Mouse (Mus musculus) megakaryocyte, adult 5-6 weeks (primary cell): ENCODE measurements around the gene Tbx2. TPM values are rescaled to one million over a fixed set of nuclear protein-coding genes. Genes with fewer than 3 reads are reported as not detected.

Experiments
- ATAC-seq: 2 replicates; pipeline ENCODE4 v1.8.0; 2016; ENCODE audit warnings: mild to moderate bottlenecking, inconsistent platforms; ENCODE audit not compliant: poor library complexity, severe bottlenecking
- total RNA-seq, 2 experiments: library from RNA; stranded (forward) in 1 of 2; stranded (reverse) in 1 of 2; fragments of 153-499, 151-499 nt in 1 of 2; fragments of 221-1000, 200-1000 nt in 1 of 2; gene quantifications; 2 replicates each; pipeline versions ENCODE4 v1.2.3 to v1.2.4; 2015 to 2017

The Tbx2 gene
- total RNA-seq, 2 experiments from 2014 or later, result 0.04 TPM; not detected in 1

GRCm38 (mm10) chr11:85886429-85886785 is 54.1 kb downstream of the Tbx2 start:
- no peak for ATAC-seq

- ATAC-seq, result no peak
These were observed 54.9 kb downstream of the Tbx2 start for GRCm38 (mm10) chr11:85887273-85887672.

GRCm38 (mm10) chr11:85887801-85888450 is 55.6 kb downstream of the Tbx2 start:
- ATAC-seq, result no peak

GRCm38 (mm10) chr11:85888451-85888961 is 56.2 kb downstream of the Tbx2 start:
- no peak for ATAC-seq

DNA sequence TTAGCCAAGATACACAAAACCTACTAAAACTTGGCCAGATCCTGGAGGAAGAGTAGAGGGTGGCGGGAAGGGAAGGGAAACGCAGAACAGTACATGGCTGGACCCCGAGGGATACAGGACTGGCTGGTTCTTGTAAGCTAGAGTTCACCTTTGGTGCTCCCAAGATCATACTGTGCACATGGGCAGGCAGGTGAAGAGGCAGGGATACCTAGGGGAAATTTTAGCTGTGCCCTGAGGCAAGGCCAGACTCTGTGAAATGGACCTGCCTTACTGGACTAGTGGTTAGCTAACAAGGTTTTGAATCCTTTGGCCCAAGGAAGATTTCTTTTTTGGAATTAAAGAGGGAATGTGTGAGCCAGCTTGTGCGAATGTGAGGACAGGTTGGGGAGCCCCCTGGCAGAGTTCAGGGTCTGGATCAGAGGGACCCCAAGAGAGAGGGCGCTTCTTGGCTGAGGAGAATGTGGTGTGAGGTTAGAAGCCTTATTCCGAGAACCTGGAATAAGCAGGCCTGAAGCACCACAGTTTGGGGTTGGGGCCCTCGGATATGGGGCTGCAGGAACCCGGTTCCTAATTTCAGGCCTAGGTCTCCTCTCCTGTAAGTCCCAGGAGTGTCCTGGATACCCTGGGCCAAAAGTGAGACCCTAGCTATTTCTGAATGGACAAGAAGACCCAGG is 56.8 kb downstream of the Tbx2 start:
- no peak for ATAC-seq

DNA sequence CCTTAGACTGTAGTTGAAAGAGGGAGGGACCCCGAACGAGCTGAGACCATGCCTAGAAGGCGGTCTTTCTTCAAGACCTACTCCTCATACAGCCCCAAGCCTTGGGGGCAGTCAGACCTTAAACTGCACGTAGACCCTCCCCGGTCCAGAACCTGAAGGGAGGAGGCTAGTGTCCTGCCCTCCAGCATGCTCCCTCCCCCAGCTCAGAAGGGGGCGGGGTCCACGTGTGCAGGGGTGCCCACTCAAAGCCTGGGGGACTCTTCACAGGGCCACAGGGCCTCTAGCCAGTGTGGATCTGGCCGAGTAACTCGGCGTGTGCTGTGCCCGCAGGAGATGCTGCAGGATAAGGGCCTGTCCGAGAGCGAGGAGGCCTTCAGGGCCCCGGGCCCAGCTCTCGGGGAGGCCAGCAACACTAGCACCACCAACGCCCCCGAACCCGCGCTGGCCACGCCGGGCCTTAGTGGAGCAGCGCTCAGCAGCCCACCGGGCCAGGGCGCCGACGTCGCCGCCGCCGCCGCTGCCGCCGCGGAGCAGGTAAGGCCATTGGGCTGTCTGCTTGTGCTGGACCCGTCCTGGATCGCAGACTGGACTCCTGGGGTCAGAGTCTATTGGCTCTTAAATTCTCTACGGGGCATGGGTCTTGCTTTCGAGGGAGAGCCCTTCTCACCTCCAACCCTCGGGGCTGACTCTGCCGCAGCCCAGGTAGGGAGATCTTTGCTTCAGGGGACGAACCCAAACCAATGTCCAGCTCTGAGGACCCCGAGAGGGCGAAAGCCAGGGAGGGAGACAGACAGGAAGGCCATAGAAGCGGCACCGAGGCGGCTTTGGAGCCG is 57.6 kb downstream of the Tbx2 start:
- no peak for ATAC-seq

GRCm38 (mm10) chr11:85890563-85890845 is 58.2 kb downstream of the Tbx2 start:
- ATAC-seq, result no peak

DNA sequence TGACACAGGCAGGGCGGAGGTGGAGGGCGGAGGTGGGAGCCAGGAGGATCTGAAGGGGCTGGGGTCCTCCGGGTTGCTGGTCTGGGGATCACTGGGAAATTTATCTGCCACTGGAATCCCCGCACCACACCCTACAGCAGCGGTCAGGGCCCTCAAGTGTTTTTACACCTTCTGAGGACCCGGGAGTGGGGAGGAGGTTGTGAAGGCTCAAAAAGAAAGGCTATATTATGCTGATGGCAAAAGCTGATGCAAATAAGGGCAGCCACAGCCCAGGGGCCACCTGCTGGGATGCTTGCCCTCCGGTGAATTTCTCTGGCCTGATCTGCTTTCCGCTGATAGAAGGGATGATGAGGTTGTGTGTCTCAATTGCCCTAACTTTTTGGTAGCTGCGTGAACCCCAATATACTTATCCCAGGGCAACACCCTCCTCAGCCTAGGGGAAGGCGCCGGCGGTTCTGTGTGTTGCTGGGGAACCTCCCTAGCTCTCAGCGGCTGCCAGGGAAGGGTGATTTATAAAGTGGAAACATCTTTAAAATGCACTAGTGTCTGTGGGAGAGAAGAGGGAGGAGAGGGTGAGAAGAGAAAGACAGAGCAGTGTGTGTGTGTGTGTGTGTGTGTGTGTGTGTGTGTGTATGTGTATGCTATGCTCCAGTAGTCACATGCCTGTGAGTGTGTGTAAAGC is 58.8 kb downstream of the Tbx2 start:
- no peak for ATAC-seq

Other genes starting within 250 kb of the Tbx2 start
- not detected in 2 replicates for gene Gm11444, start 17.8 kb downstream of the Tbx2 start, total RNA-seq (2015)
- gene Gm11444, start 17.8 kb downstream of the Tbx2 start, total RNA-seq (2017), result not detected in 2 replicates
- gene Tbx4, start 53.9 kb downstream of the Tbx2 start, total RNA-seq (2015), result not detected in 2 replicates
- not detected in 2 replicates for gene Tbx4, start 53.9 kb downstream of the Tbx2 start, total RNA-seq (2017)